Mouse (Mus musculus) testis, adult 2 months (tissue): ENCODE measurements around the gene Irs2.

ENCODE experiments used
- CTCF ChIP-seq: fragments of 200-500 bp; IDR thresholded peaks from 2 replicates; pipeline ENCODE4 v1.5.1; 2012; ENCODE audit warnings: low read depth, mild to moderate bottlenecking, inconsistent platforms, low read length, moderate library complexity; ENCODE audit not compliant: control insufficient read depth, insufficient read depth, insufficient replicate concordance
- POLR2A ChIP-seq: fragments of 200-500 bp; IDR thresholded peaks from 2 replicates; pipeline ENCODE4 v1.6.1; 2012; ENCODE audit warnings: low read depth, mild to moderate bottlenecking, inconsistent platforms, low read length, moderate library complexity; ENCODE audit not compliant: control insufficient read depth

- TF ChIP-seq CTCF = no peak
- no peak for TF ChIP-seq POLR2A
These were observed 34.8 kb upstream of the Irs2 start for GRCm38 (mm10) chr8:11042872-11043587.
